Mouse (Mus musculus): ENCODE data around the gene Inha.

Inha gene

GRCm38 (mm10) chr1:75490785-75491551 is 15.9 kb upstream of the Inha start:
- no peak for DNase-seq (ENCODE audit: low spot score in 2 of 2)

- no peak for DNase-seq (ENCODE audit: low spot score in 2 of 2)
Observed at GRCm38 (mm10) chr1:75492579-75493170, 14.2 kb upstream of the Inha start.

- peak in 1 of 2 experiments; percentile 46 for DNase-seq (ENCODE audit: low spot score in 2 of 2)
Observed at GRCm38 (mm10) chr1:75494878-75495548, 11.9 kb upstream of the Inha start.

GRCm38 (mm10) chr1:75498897-75499296 is 8.0 kb upstream of the Inha start:
- no peak for DNase-seq (ENCODE audit: low spot score in 2 of 2)

GRCm38 (mm10) chr1:75499441-75499840 is 7.4 kb upstream of the Inha start:
- DNase-seq (ENCODE audit: low spot score in 2 of 2) = no peak

- DNase-seq (ENCODE audit: low spot score in 2 of 2) = no peak
Observed at GRCm38 (mm10) chr1:75501905-75502304, 5.0 kb upstream of the Inha start.

GRCm38 (mm10) chr1:75502945-75503650 is 3.8 kb upstream of the Inha start:
- DNase-seq (ENCODE audit: low spot score in 2 of 2) = no peak

GRCm38 (mm10) chr1:75503651-75503980 is 3.3 kb upstream of the Inha start:
- peak in 1 of 2 experiments; percentile 33 for DNase-seq (ENCODE audit: low spot score in 2 of 2)

GRCm38 (mm10) chr1:75504256-75505045 is 2.4 kb upstream of the Inha start:
- DNase-seq (ENCODE audit: low spot score in 2 of 2) = peak in 1 of 2 experiments; percentile 48

GRCm38 (mm10) chr1:75505159-75505955 is 1.5 kb upstream of the Inha start:
- peak; percentile 87 to 90 for DNase-seq (ENCODE audit: low spot score in 2 of 2)

- peak; percentile 75 to 79 for DNase-seq (ENCODE audit: low spot score in 2 of 2)
Observed at GRCm38 (mm10) chr1:75505956-75506831, 683 bp upstream of the Inha start, which contains the start of gene Obsl1. TSS of gene Obsl1 (minus strand) at chr1:75506452.

- DNase-seq (ENCODE audit: low spot score in 2 of 2) = no peak
Observed at GRCm38 (mm10) chr1:75509586-75509985, 2.7 kb downstream of the Inha start.

GRCm38 (mm10) chr1:75510154-75510553 is 3.3 kb downstream of the Inha start:
- no peak for DNase-seq (ENCODE audit: low spot score in 2 of 2)

GRCm38 (mm10) chr1:75511437-75512210 is 4.7 kb downstream of the Inha start:
- DNase-seq (ENCODE audit: low spot score in 2 of 2) = no peak

- DNase-seq (ENCODE audit: low spot score in 2 of 2) = no peak
Observed at GRCm38 (mm10) chr1:75512550-75512949, 5.7 kb downstream of the Inha start.

- DNase-seq (ENCODE audit: low spot score in 2 of 2) = no peak
Observed at GRCm38 (mm10) chr1:75516703-75517380, 10.0 kb downstream of the Inha start.

- no peak for DNase-seq (ENCODE audit: low spot score in 2 of 2)
Observed at GRCm38 (mm10) chr1:75517984-75518383, 11.1 kb downstream of the Inha start.

- DNase-seq (ENCODE audit: low spot score in 2 of 2) = no peak
Observed at GRCm38 (mm10) chr1:75518427-75518826, 11.6 kb downstream of the Inha start.
